Mouse (Mus musculus) layer of hippocampus, postnatal 10 days (tissue): Measurements from ENCODE around the gene Atp6v1b1. TPM values are rescaled to one million over a fixed set of nuclear protein-coding genes. Genes with fewer than 3 reads are reported as not detected.

Source experiments
- DNase-seq, 2 experiments: peaks; one replicate each; pipeline ENCODE4 v3.0.0; 2021; ENCODE audit warnings: low spot score in 2 of 2
- total RNA-seq, 2 experiments: library from RNA; stranded (reverse); gene quantifications; 2 replicates each; pipeline ENCODE4 v1.2.3; 2021

Gene Atp6v1b1
- total RNA-seq, 2 experiments from 2014 or later: 0.21 to 0.56 TPM

- DNase-seq: peak in 1 of 2 experiments; percentile 19
Observed at GRCm38 (mm10) chr6:83715461-83716196, 27.2 kb upstream of the Atp6v1b1 start.

GRCm38 (mm10) chr6:83717026-83717425 is 25.8 kb upstream of the Atp6v1b1 start:
- no peak for DNase-seq

GRCm38 (mm10) chr6:83722526-83722925 is 20.3 kb upstream of the Atp6v1b1 start:
- DNase-seq: no peak

- no peak for DNase-seq
Observed at GRCm38 (mm10) chr6:83727178-83727577, 15.6 kb upstream of the Atp6v1b1 start.

GRCm38 (mm10) chr6:83728488-83728887 is 14.3 kb upstream of the Atp6v1b1 start:
- peak in 1 of 2 experiments; percentile 26 for DNase-seq

- no peak for DNase-seq
Observed at GRCm38 (mm10) chr6:83729350-83729970, 13.3 kb upstream of the Atp6v1b1 start.

- DNase-seq: peak; percentile 53 to 66
Observed at GRCm38 (mm10) chr6:83731128-83731527, 11.7 kb upstream of the Atp6v1b1 start.

- DNase-seq: no peak
Observed at GRCm38 (mm10) chr6:83737311-83737710, 5.5 kb upstream of the Atp6v1b1 start.

- no peak for DNase-seq
Observed at GRCm38 (mm10) chr6:83738596-83738995, 4.2 kb upstream of the Atp6v1b1 start.

GRCm38 (mm10) chr6:83743212-83743611 is 422 bp downstream of the Atp6v1b1 start:
- DNase-seq: no peak

- no peak for DNase-seq
Observed at GRCm38 (mm10) chr6:83744126-83744525, 1.3 kb downstream of the Atp6v1b1 start.

- no peak for DNase-seq
Observed at GRCm38 (mm10) chr6:83744557-83744956, 1.8 kb downstream of the Atp6v1b1 start.

GRCm38 (mm10) chr6:83745466-83745865 is 2.7 kb downstream of the Atp6v1b1 start:
- no peak for DNase-seq

- DNase-seq: no peak
Observed at GRCm38 (mm10) chr6:83749286-83749685, 6.5 kb downstream of the Atp6v1b1 start.

- DNase-seq: peak; percentile 72 to 80
Observed at GRCm38 (mm10) chr6:83750171-83750684, 7.4 kb downstream of the Atp6v1b1 start.

- DNase-seq: no peak
Observed at GRCm38 (mm10) chr6:83756051-83756450, 13.3 kb downstream of the Atp6v1b1 start.

GRCm38 (mm10) chr6:83762344-83762743 is 19.6 kb downstream of the Atp6v1b1 start, which contains the start of gene Ankrd53:
Gene Ankrd53, plus strand, starts transcription at chr6:83762644.
- DNase-seq: no peak

- peak in 1 of 2 experiments; percentile 16 for DNase-seq
Observed at GRCm38 (mm10) chr6:83762880-83763431, 20.2 kb downstream of the Atp6v1b1 start.

GRCm38 (mm10) chr6:83766982-83767381 is 24.2 kb downstream of the Atp6v1b1 start:
- no peak for DNase-seq

- DNase-seq: no peak
Observed at GRCm38 (mm10) chr6:83768485-83768884, 25.7 kb downstream of the Atp6v1b1 start.

- no peak for DNase-seq
Observed at GRCm38 (mm10) chr6:83774126-83774525, 31.3 kb downstream of the Atp6v1b1 start.
